Mouse (Mus musculus) ES-Bruce4 (cell line): ENCODE measurements around the gene 1700017N19Rik. TPM values are rescaled to one million over a fixed set of nuclear protein-coding genes. Genes with fewer than 3 reads are reported as not detected.

Experiments used
- H3K27ac ChIP-seq: 2 replicates; pipeline ENCODE4 v1.5.1; 2012; ENCODE audit warnings: low read length, inconsistent platforms; ENCODE audit not compliant: insufficient read depth
- H3K27me3 ChIP-seq: 2 replicates; pipeline ENCODE4 v1.6.1; 2012; ENCODE audit warnings: mild to moderate bottlenecking, low read length, inconsistent platforms; ENCODE audit not compliant: control insufficient read depth, poor library complexity, insufficient read depth, severe bottlenecking
- H3K36me3 ChIP-seq: 2 replicates; pipeline ENCODE4 v1.6.1; 2012; ENCODE audit warnings: inconsistent platforms, mild to moderate bottlenecking, low read length, moderate library complexity; ENCODE audit not compliant: control insufficient read depth, poor library complexity, insufficient read depth, severe bottlenecking
- H3K4me1 ChIP-seq: one replicate; pipeline ENCODE4 v1.8.1; 2011; ENCODE audit warnings: low read length; ENCODE audit not compliant: control insufficient read depth, insufficient read depth
- H3K4me3 ChIP-seq: 2 replicates; pipeline ENCODE4 v1.5.1; 2011; ENCODE audit warnings: low read depth, mild to moderate bottlenecking, low read length
- H3K9ac ChIP-seq: 2 replicates; pipeline ENCODE4 v1.6.1; 2012; ENCODE audit warnings: low read depth, mild to moderate bottlenecking, inconsistent platforms; ENCODE audit not compliant: poor library complexity, severe bottlenecking
- H3K9me3 ChIP-seq: replicated peaks from 2 replicates; pipeline ENCODE4 v1.6.1; 2012; ENCODE audit warnings: mild to moderate bottlenecking, low read length, inconsistent platforms; ENCODE audit not compliant: control insufficient read depth, poor library complexity, insufficient read depth, severe bottlenecking
- CTCF ChIP-seq: IDR thresholded peaks from one replicate; pipeline ENCODE4 v1.8.1; 2011; ENCODE audit warnings: low read depth, low read length
- EP300 ChIP-seq: IDR thresholded peaks from 2 replicates; pipeline ENCODE4 v1.6.1; 2011; ENCODE audit warnings: low read depth, low read length; ENCODE audit not compliant: insufficient read depth
- POLR2A ChIP-seq: IDR thresholded peaks from one replicate; pipeline ENCODE4 v1.8.1; 2011; ENCODE audit warnings: low read length; ENCODE audit not compliant: insufficient read depth
- polyA plus RNA-seq: library from polyadenylated mRNA; stranded (reverse); fragments of >200 nt; gene quantifications from 2 replicates; pipeline ENCODE4 v1.2.4, GENCODE M21; 2011; ENCODE audit warnings: low read depth; ENCODE audit not compliant: missing spikeins, insufficient read depth, insufficient read length

The 1700017N19Rik gene
- polyA plus RNA-seq, 1 experiment: not detected

- Histone ChIP-seq H3K27me3 (no peaks in the 10 kb centered on the region), H3K9ac (no peak overlapping the region), H3K27ac (no peak overlapping the region), H3K9me3 (no peaks in the 10 kb centered on the region), H3K36me3 (no peaks in the 10 kb centered on the region), H3K4me3 (no peak overlapping the region), H3K4me1 (no peaks in the 10 kb centered on the region)
- no peak for TF ChIP-seq CTCF
- TF ChIP-seq EP300: no peak
- TF ChIP-seq POLR2A: no peak
Observed at GRCm38 (mm10) chr10:100642887-100643286, 52.6 kb downstream of the 1700017N19Rik start.

GRCm38 (mm10) chr10:100645331-100645935 lies 55.1 kb downstream of the 1700017N19Rik start:
- Histone ChIP-seq H3K27ac (no peak overlapping the region), H3K27me3 (no peaks in the 10 kb centered on the region), H3K4me3 (no peak overlapping the region), H3K9me3 (no peaks in the 10 kb centered on the region), H3K36me3 (no peaks in the 10 kb centered on the region), H3K4me1 (no peaks in the 10 kb centered on the region), H3K9ac (no peak overlapping the region)
- no peak for TF ChIP-seq POLR2A
- TF ChIP-seq EP300: no peak
- no peak for TF ChIP-seq CTCF

GRCm38 (mm10) chr10:100654183-100654582 lies 63.9 kb downstream of the 1700017N19Rik start:
- TF ChIP-seq EP300 (no peak), POLR2A (no peak), CTCF (no peak)
- no peak overlapping the region for H3K27ac ChIP-seq
- H3K9me3 ChIP-seq: no peaks in the 10 kb centered on the region
- no peaks in the 10 kb centered on the region for H3K4me1 ChIP-seq
- no peaks in the 10 kb centered on the region for H3K36me3 ChIP-seq
- H3K4me3 ChIP-seq: no peak overlapping the region
- no peaks in the 10 kb centered on the region for H3K27me3 ChIP-seq
- H3K9ac ChIP-seq: no peak overlapping the region

- Histone ChIP-seq H3K27ac (no peak overlapping the region), H3K9ac (no peak overlapping the region), H3K4me3 (no peak overlapping the region), H3K9me3 (no peaks in the 10 kb centered on the region), H3K36me3 (no peaks in the 10 kb centered on the region), H3K4me1 (no peaks in the 10 kb centered on the region), H3K27me3 (no peaks in the 10 kb centered on the region)
- no peak for TF ChIP-seq EP300
- no peak for TF ChIP-seq CTCF
- no peak for TF ChIP-seq POLR2A
Observed at GRCm38 (mm10) chr10:100661970-100662590, 71.8 kb downstream of the 1700017N19Rik start.

Other genes with a start within 250 kb of the 1700017N19Rik start
- gene Gm4302, start 249.6 kb upstream of the 1700017N19Rik start, polyA plus RNA-seq: not detected in 2 replicates
- gene Gm4303, start 244.5 kb upstream of the 1700017N19Rik start, polyA plus RNA-seq: not detected in 2 replicates
- gene Gm4305, start 239.4 kb upstream of the 1700017N19Rik start, polyA plus RNA-seq: not detected in 2 replicates
- not detected in 2 replicates for gene Gm4307, start 229.1 kb upstream of the 1700017N19Rik start, polyA plus RNA-seq
- not detected in 2 replicates for gene Gm4312, start 207.9 kb upstream of the 1700017N19Rik start, polyA plus RNA-seq
- 42.7 and 44.4 TPM in 2 replicates for gene Tmtc3, start 103.1 kb upstream of the 1700017N19Rik start, polyA plus RNA-seq
- 25.1 and 28.7 TPM in 2 replicates for gene Cep290, start 102.9 kb upstream of the 1700017N19Rik start, polyA plus RNA-seq
- gene 4930430F08Rik, start 61 bp upstream of the 1700017N19Rik start, polyA plus RNA-seq: 28.0 and 28.8 TPM in 2 replicates